Mouse (Mus musculus) liver, embryonic 13.5 days (tissue): Measurements from ENCODE around the gene Btbd35f2. TPM values are rescaled to one million over a fixed set of nuclear protein-coding genes. Genes with fewer than 3 reads are reported as not detected.
"Not testable (repeated sequence)": the region's sequence is repeated elsewhere in the genome, so short reads cannot be mapped to it uniquely, and the experiment has no call there.

Experiments
- ATAC-seq: fragments of 200-750 bp; cut with Nextera tagmentation; 2 replicates; pipeline ENCODE4 v1.8.0; 2017; ENCODE audit warnings: low read depth, mild to moderate bottlenecking, moderate number of reproducible peaks, moderate library complexity
- DNase-seq: peaks from one replicate; pipeline ENCODE4 v3.0.0; 2022
- H3K27ac ChIP-seq: fragments of 300-500 bp; sonication (generic); 2 replicates; pipeline ENCODE4 v1.5.1; 2015; ENCODE audit warnings: moderate library complexity, mild to moderate bottlenecking, inconsistent platforms
- H3K27me3 ChIP-seq: fragments of 300-500 bp; sonication (generic); 2 replicates; pipeline ENCODE4 v1.6.1; 2015; ENCODE audit warnings: mild to moderate bottlenecking, inconsistent platforms
- H3K36me3 ChIP-seq: fragments of 300-500 bp; sonication (generic); 2 replicates; pipeline ENCODE4 v1.6.1; 2015; ENCODE audit warnings: mild to moderate bottlenecking, inconsistent platforms
- H3K4me1 ChIP-seq: fragments of 300-500 bp; sonication (generic); replicated peaks from 2 replicates; pipeline ENCODE4 v1.6.1; 2015; ENCODE audit warnings: inconsistent platforms
- H3K4me2 ChIP-seq: fragments of 300-500 bp; sonication (generic); 2 replicates; pipeline ENCODE4 v1.6.1; 2015; ENCODE audit warnings: inconsistent platforms, mild to moderate bottlenecking, moderate library complexity
- H3K4me3 ChIP-seq: fragments of 300-500 bp; sonication (generic); replicated peaks from 2 replicates; pipeline ENCODE4 v1.5.1; 2015; ENCODE audit warnings: mild to moderate bottlenecking, inconsistent platforms
- H3K9ac ChIP-seq: fragments of 300-500 bp; sonication (generic); 2 replicates; pipeline ENCODE4 v1.6.1; 2015; ENCODE audit warnings: mild to moderate bottlenecking, inconsistent platforms
- H3K9me3 ChIP-seq: fragments of 300-500 bp; sonication (generic); replicated peaks from 2 replicates; pipeline ENCODE4 v1.6.1; 2016; ENCODE audit warnings: inconsistent platforms
- WGBS: fragments of 180-500 bp; shearing (Covaris S2); methylation state at CpG from one replicate; pipeline ENCODE4 v1.1.7; 2015; ENCODE audit not compliant: insufficient replicate concordance; 5-methylcytosine and 5-hydroxymethylcytosine counted together
- polyA plus RNA-seq: library from polyadenylated mRNA; unstranded; fragments of >200 nt; fragmentation: Nextera tagmentation; extraction: Ambion mirVana; gene quantifications from 2 replicates; pipeline ENCODE4 v1.2.1, GENCODE M21; 2015

Btbd35f2 gene
- not detected in 2 replicates for polyA plus RNA-seq

DNA sequence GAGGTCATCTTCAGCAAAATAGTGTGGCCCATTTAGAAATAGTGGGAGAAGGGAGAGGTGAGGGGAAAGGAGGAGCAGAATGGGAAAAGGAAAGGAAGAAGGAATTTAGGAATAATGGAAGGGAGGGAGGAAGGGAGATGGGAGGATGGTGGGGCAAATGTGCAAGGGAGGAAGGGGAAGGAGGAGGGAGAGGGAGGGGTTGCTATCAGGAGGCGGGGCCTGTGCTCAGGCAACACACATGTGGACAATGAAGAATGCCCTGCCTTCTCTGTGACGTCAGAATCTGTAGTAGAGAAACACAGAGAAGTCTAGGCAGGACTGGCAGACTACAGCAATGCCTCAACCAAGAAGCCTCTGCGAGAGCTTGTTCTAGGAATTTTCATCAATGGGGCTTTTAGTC is at the start of gene Btbd35f2:
Gene Btbd35f2, plus strand, starts transcription at position 301 of the 400 bp plus-strand sequence.
- not testable (repeated sequence) for H3K27ac ChIP-seq, H3K9ac ChIP-seq, H3K4me2 ChIP-seq, H3K4me3 ChIP-seq, H3K9me3 ChIP-seq, H3K27me3 ChIP-seq, H3K36me3 ChIP-seq, ATAC-seq, H3K4me1 ChIP-seq, DNase-seq
- WGBS: 40% methylated on average over 1 of the region's 3 CpGs

Other genes starting within 250 kb of the Btbd35f2 start
- gene Btbd35f22, start 230.6 kb upstream of the Btbd35f2 start, polyA plus RNA-seq: not detected in 2 replicates